Mouse (Mus musculus) liver, embryonic 13.5 days (tissue): ENCODE results near the gene Amacr. TPM values are rescaled to one million over a fixed set of nuclear protein-coding genes. Genes with fewer than 3 reads are reported as not detected.
A peak's percentile ranks its signal among the peaks of the same experiment; 100 is the strongest.
"Not testable (repeated sequence)": the region's sequence is repeated elsewhere in the genome, so short reads cannot be mapped to it uniquely, and the experiment has no call there.

Experiments
- ATAC-seq: fragments of 200-750 bp; cut with Nextera tagmentation; 2 replicates; pipeline ENCODE4 v1.8.0; 2017; ENCODE audit warnings: low read depth, mild to moderate bottlenecking, moderate number of reproducible peaks, moderate library complexity
- DNase-seq: peaks from one replicate; pipeline ENCODE4 v3.0.0; 2022
- H3K27ac ChIP-seq: fragments of 300-500 bp; sonication (generic); 2 replicates; pipeline ENCODE4 v1.5.1; 2015; ENCODE audit warnings: moderate library complexity, mild to moderate bottlenecking, inconsistent platforms
- H3K27me3 ChIP-seq: fragments of 300-500 bp; sonication (generic); 2 replicates; pipeline ENCODE4 v1.6.1; 2015; ENCODE audit warnings: mild to moderate bottlenecking, inconsistent platforms
- H3K36me3 ChIP-seq: fragments of 300-500 bp; sonication (generic); 2 replicates; pipeline ENCODE4 v1.6.1; 2015; ENCODE audit warnings: mild to moderate bottlenecking, inconsistent platforms
- H3K4me1 ChIP-seq: fragments of 300-500 bp; sonication (generic); replicated peaks from 2 replicates; pipeline ENCODE4 v1.6.1; 2015; ENCODE audit warnings: inconsistent platforms
- H3K4me2 ChIP-seq: fragments of 300-500 bp; sonication (generic); 2 replicates; pipeline ENCODE4 v1.6.1; 2015; ENCODE audit warnings: inconsistent platforms, mild to moderate bottlenecking, moderate library complexity
- H3K4me3 ChIP-seq: fragments of 300-500 bp; sonication (generic); replicated peaks from 2 replicates; pipeline ENCODE4 v1.5.1; 2015; ENCODE audit warnings: mild to moderate bottlenecking, inconsistent platforms
- H3K9ac ChIP-seq: fragments of 300-500 bp; sonication (generic); 2 replicates; pipeline ENCODE4 v1.6.1; 2015; ENCODE audit warnings: mild to moderate bottlenecking, inconsistent platforms
- H3K9me3 ChIP-seq: fragments of 300-500 bp; sonication (generic); replicated peaks from 2 replicates; pipeline ENCODE4 v1.6.1; 2016; ENCODE audit warnings: inconsistent platforms
- WGBS: fragments of 180-500 bp; shearing (Covaris S2); methylation state at CpG from one replicate; pipeline ENCODE4 v1.1.7; 2015; ENCODE audit not compliant: insufficient replicate concordance; 5-methylcytosine and 5-hydroxymethylcytosine counted together
- polyA plus RNA-seq: library from polyadenylated mRNA; unstranded; fragments of >200 nt; fragmentation: Nextera tagmentation; extraction: Ambion mirVana; gene quantifications from 2 replicates; pipeline ENCODE4 v1.2.1, GENCODE M21; 2015

Gene Amacr
- polyA plus RNA-seq, 1 experiment from 2014 or later: 14.0 TPM

GRCm38 (mm10) chr15:10956706-10957105 lies 24.9 kb upstream of the Amacr start:
- no peaks in the 10 kb centered on the region for H3K27me3 ChIP-seq
- no peak overlapping the region for H3K9ac ChIP-seq
- no peak overlapping the region for H3K27ac ChIP-seq
- DNase-seq (no peak), ATAC-seq (no peak)
- H3K36me3 ChIP-seq: no peaks in the 10 kb centered on the region
- no peak overlapping the region for H3K4me3 ChIP-seq
- H3K4me2 ChIP-seq: no peak overlapping the region
- 50% methylated on average over 3 of the region's 3 CpGs for WGBS
- no peaks in the 10 kb centered on the region for H3K4me1 ChIP-seq
- no peaks in the 10 kb centered on the region for H3K9me3 ChIP-seq

GRCm38 (mm10) chr15:10959277-10960026 lies 22.1 kb upstream of the Amacr start:
- Histone ChIP-seq H3K4me3 (no peak overlapping the region), H3K36me3 (no peaks in the 10 kb centered on the region), H3K9me3 (no peaks in the 10 kb centered on the region), H3K4me1 (no peaks in the 10 kb centered on the region), H3K27ac (no peak overlapping the region), H3K9ac (no peak overlapping the region), H3K4me2 (no peak overlapping the region), H3K27me3 (no peaks in the 10 kb centered on the region)
- whole genome bisulfite sequencing: 72% methylated on average over 15 of the region's 15 CpGs
- ATAC-seq (0 out of 2 replicates have a peak, but pooled peaks have one; percentile 47), DNase-seq (no peak)

GRCm38 (mm10) chr15:10960267-10960666 lies 21.3 kb upstream of the Amacr start:
- H3K9me3 ChIP-seq: no peaks in the 10 kb centered on the region
- H3K4me3 ChIP-seq: no peak overlapping the region
- no peaks in the 10 kb centered on the region for H3K27me3 ChIP-seq
- no peaks in the 10 kb centered on the region for H3K36me3 ChIP-seq
- no peaks in the 10 kb centered on the region for H3K4me1 ChIP-seq
- no peak overlapping the region for H3K9ac ChIP-seq
- WGBS: 79% methylated on average over 5 of the region's 5 CpGs
- no peak for DNase-seq
- no peak overlapping the region for H3K4me2 ChIP-seq
- H3K27ac ChIP-seq: no peak overlapping the region
- no peak for ATAC-seq

GRCm38 (mm10) chr15:10962601-10963000 lies 19.0 kb upstream of the Amacr start:
- Histone ChIP-seq H3K36me3 (no peaks in the 10 kb centered on the region), H3K4me2 (no peak overlapping the region), H3K9me3 (no peaks in the 10 kb centered on the region), H3K4me3 (no peak overlapping the region), H3K4me1 (no peaks in the 10 kb centered on the region), H3K9ac (no peak overlapping the region), H3K27ac (no peak overlapping the region), H3K27me3 (no peaks in the 10 kb centered on the region)
- DNase-seq: no peak
- no peak for ATAC-seq
- WGBS: 59% methylated on average over 2 of the region's 2 CpGs

- no peak overlapping the region for H3K4me3 ChIP-seq
- no peaks in the 10 kb centered on the region for H3K4me1 ChIP-seq
- H3K27me3 ChIP-seq: no peaks in the 10 kb centered on the region
- H3K4me2 ChIP-seq: no peak overlapping the region
- 50% methylated on average over 3 of the region's 3 CpGs for WGBS
- no peaks in the 10 kb centered on the region for H3K36me3 ChIP-seq
- H3K9ac ChIP-seq: no peak overlapping the region
- no peak overlapping the region for H3K27ac ChIP-seq
- no peak for ATAC-seq
- DNase-seq: no peak
- H3K9me3 ChIP-seq: no peaks in the 10 kb centered on the region
These were observed 12.1 kb upstream of the Amacr start for GRCm38 (mm10) chr15:10969439-10969838.

GRCm38 (mm10) chr15:10970777-10971176 lies 10.8 kb upstream of the Amacr start:
- no peak overlapping the region for H3K4me2 ChIP-seq
- no peak for DNase-seq
- H3K9me3 ChIP-seq: no peaks in the 10 kb centered on the region
- no peaks in the 10 kb centered on the region for H3K36me3 ChIP-seq
- no peaks in the 10 kb centered on the region for H3K4me1 ChIP-seq
- H3K4me3 ChIP-seq: no peak overlapping the region
- H3K27me3 ChIP-seq: no peaks in the 10 kb centered on the region
- ATAC-seq: no peak
- 67% methylated on average over 5 of the region's 5 CpGs for WGBS
- no peak overlapping the region for H3K9ac ChIP-seq
- H3K27ac ChIP-seq: no peak overlapping the region

GRCm38 (mm10) chr15:10977151-10977550 lies 4.4 kb upstream of the Amacr start:
- H3K27me3 ChIP-seq: no peaks in the 10 kb centered on the region
- H3K27ac ChIP-seq: no peak overlapping the region
- H3K36me3 ChIP-seq: no peaks in the 10 kb centered on the region
- no peak for ATAC-seq
- no peak overlapping the region for H3K4me3 ChIP-seq
- H3K4me2 ChIP-seq: no peak overlapping the region
- no peaks in the 10 kb centered on the region for H3K9me3 ChIP-seq
- no peak for DNase-seq
- no peak overlapping the region for H3K9ac ChIP-seq
- peaks cover 8% of the 10 kb centered on the region; the same call in 1 of the 2 replicates for H3K4me1 ChIP-seq

- peak overlapping the region; percentile 73 for H3K4me2 ChIP-seq
- peaks cover 5% of the 10 kb centered on the region; the same call in 1 of the 2 replicates for H3K36me3 ChIP-seq
- H3K27ac ChIP-seq: no peak overlapping the region
- H3K9ac ChIP-seq: no peak overlapping the region
- H3K27me3 ChIP-seq: no peaks in the 10 kb centered on the region
- peak overlapping the region; percentile 70 for H3K4me3 ChIP-seq
- DNase-seq: no peak
- WGBS: 54% methylated on average over 2 of the region's 2 CpGs
- no peak for ATAC-seq
- H3K4me1 ChIP-seq: peaks cover 14% of the 10 kb centered on the region; the same call in 1 of the 2 replicates
- no peaks in the 10 kb centered on the region for H3K9me3 ChIP-seq
These were observed 844 bp upstream of the Amacr start for GRCm38 (mm10) chr15:10980712-10981111.

- ATAC-seq (0 out of 2 replicates have a peak, but pooled peaks have one; percentile 13), DNase-seq (no peak)
- peaks cover 19% of the 10 kb centered on the region; the same call in 1 of the 2 replicates for H3K4me1 ChIP-seq
- peak overlapping the region; percentile 73 for H3K4me2 ChIP-seq
- no peaks in the 10 kb centered on the region for H3K9me3 ChIP-seq
- 4% methylated on average over 6 of the region's 6 CpGs for WGBS
- peak overlapping the region; percentile 74 for H3K9ac ChIP-seq
- peaks cover 7% of the 10 kb centered on the region; the same call in 1 of the 2 replicates for H3K36me3 ChIP-seq
- peak overlapping the region; percentile 69; the same call in 1 of the 2 replicates for H3K27ac ChIP-seq
- H3K27me3 ChIP-seq: no peaks in the 10 kb centered on the region
- H3K4me3 ChIP-seq: peak overlapping the region; percentile 70
These were observed 494 bp downstream of the Amacr start for GRCm38 (mm10) chr15:10982064-10982435.

GRCm38 (mm10) chr15:10985756-10986155 lies 4.2 kb downstream of the Amacr start:
- ATAC-seq (no peak), DNase-seq (no peak)
- H3K27me3 ChIP-seq: no peaks in the 10 kb centered on the region
- H3K36me3 ChIP-seq: peaks cover 10% of the 10 kb centered on the region; the same call in 1 of the 2 replicates
- H3K4me3 ChIP-seq: no peak overlapping the region
- H3K4me1 ChIP-seq: peaks cover 22% of the 10 kb centered on the region
- no peaks in the 10 kb centered on the region for H3K9me3 ChIP-seq
- WGBS: 66% methylated on average over 6 of the region's 6 CpGs
- peak overlapping the region; percentile 10; the same call in 1 of the 2 replicates for H3K4me2 ChIP-seq
- no peak overlapping the region for H3K9ac ChIP-seq
- peak overlapping the region; percentile 55 for H3K27ac ChIP-seq

- H3K4me2 ChIP-seq, ATAC-seq, H3K4me3 ChIP-seq, DNase-seq, H3K27me3 ChIP-seq, H3K9me3 ChIP-seq, H3K9ac ChIP-seq, H3K36me3 ChIP-seq: not testable (repeated sequence)
- 61% methylated on average over 2 of the region's 2 CpGs for WGBS
- peak overlapping the region; percentile 55; the same call in 1 of the 2 replicates for H3K27ac ChIP-seq
- H3K4me1 ChIP-seq: peaks cover 16% of the 10 kb centered on the region
These were observed 4.9 kb downstream of the Amacr start for GRCm38 (mm10) chr15:10986477-10986876.

- ATAC-seq: no peak
These were observed 8.9 kb downstream of the Amacr start for GRCm38 (mm10) chr15:10990411-10990810.

More at GRCm38 (mm10) chr15:10990411-10990810, 8.9 kb downstream of the Amacr start:
- no peak overlapping the region for H3K9ac ChIP-seq
- no peak for DNase-seq
- no peak overlapping the region for H3K27ac ChIP-seq
- H3K36me3 ChIP-seq: peaks cover 5% of the 10 kb centered on the region; the same call in 1 of the 2 replicates
- H3K4me3 ChIP-seq: no peak overlapping the region
- H3K4me2 ChIP-seq: no peak overlapping the region
- H3K27me3 ChIP-seq: no peaks in the 10 kb centered on the region
- peaks cover 9% of the 10 kb centered on the region for H3K4me1 ChIP-seq
- whole genome bisulfite sequencing: 47% methylated on average over 2 of the region's 2 CpGs
- no peaks in the 10 kb centered on the region for H3K9me3 ChIP-seq
